Mouse (Mus musculus): ENCODE results near the gene Rtn4r. TPM values are rescaled to one million over a fixed set of nuclear protein-coding genes. Genes with fewer than 3 reads are reported as not detected.

Rtn4r gene
- not detected for total RNA-seq (2023)

GRCm38 (mm10) chr16:18127241-18127861 lies at the start of gene Rtn4r:
Gene Rtn4r (plus strand): TSS chr16:18127642.

Other genes with a start within 250 kb of the Rtn4r start
- gene Gm20518, start 236.0 kb upstream of the Rtn4r start, total RNA-seq (2023): 4.2 TPM
- not detected for gene Tssk1, start 233.4 kb upstream of the Rtn4r start, total RNA-seq (2023)
- 71.5 TPM for gene Dgcr2, start 229.1 kb upstream of the Rtn4r start, total RNA-seq (2023)
- not detected for gene Tssk2, start 229.0 kb upstream of the Rtn4r start, total RNA-seq (2023)
- gene Ess2, start 216.3 kb upstream of the Rtn4r start, total RNA-seq (2023): 70.1 TPM
- gene Gsc2, start 212.6 kb upstream of the Rtn4r start, total RNA-seq (2023): not detected
- 19.6 TPM for gene Slc25a1, start 199.4 kb upstream of the Rtn4r start, total RNA-seq (2023)
- gene Vpreb2, start 147.2 kb upstream of the Rtn4r start, total RNA-seq (2023): not detected
- gene Dgcr6, start 74.8 kb upstream of the Rtn4r start, total RNA-seq (2023): 4.8 TPM
- gene Prodh, start 37.4 kb upstream of the Rtn4r start, total RNA-seq (2023): 4.7 TPM
- not detected for gene Ccdc188, start 90.2 kb downstream of the Rtn4r start, total RNA-seq (2023)
- 30.4 TPM for gene Zdhhc8, start 107.5 kb downstream of the Rtn4r start, total RNA-seq (2023)
- gene Trmt2a, start 121.0 kb downstream of the Rtn4r start, total RNA-seq (2023): 102 TPM
- 95.8 TPM for gene Ranbp1, start 121.1 kb downstream of the Rtn4r start, total RNA-seq (2023)
- not detected for gene Gm49776, start 130.7 kb downstream of the Rtn4r start, total RNA-seq (2023)
- gene Dgcr8, start 161.6 kb downstream of the Rtn4r start, total RNA-seq (2023): 29.5 TPM
- 43.5 TPM for gene Tango2, start 220.5 kb downstream of the Rtn4r start, total RNA-seq (2023)
- 3.8 TPM for gene Arvcf, start 220.5 kb downstream of the Rtn4r start, total RNA-seq (2023)

Data from CD4-positive naive resting alpha-beta T cell, adult 76 days (primary cell).